Mouse (Mus musculus): ENCODE results near the gene Utp14b. TPM values are rescaled to one million over a fixed set of nuclear protein-coding genes. Genes with fewer than 3 reads are reported as not detected.

Gene Utp14b
- polyA plus RNA-seq, 1 experiment from 2014 or later = 5.8 TPM

GRCm38 (mm10) chr1:78642197-78642596, 15.6 kb upstream of the Utp14b start:
- Histone ChIP-seq H3K4me3 (ENCODE audit: low read depth, low read length) (no peak overlapping the region), H3K4me1 (replicated peaks; ENCODE audit: control insufficient read depth, insufficient read depth, low read length) (no peaks in the 10 kb centered on the region), H3K36me3 (ENCODE audit: control insufficient read depth, insufficient read depth, low read length) (no peaks in the 10 kb centered on the region), H3K9me3 (ENCODE audit: control insufficient read depth, low read length) (no peaks in the 10 kb centered on the region), H3K27ac (ENCODE audit: low read depth) (no peak overlapping the region), H3K27me3 (replicated peaks; ENCODE audit: control insufficient read depth, insufficient read depth, low read length) (no peaks in the 10 kb centered on the region), H3K4me2 (ENCODE audit: low read length) (no peak overlapping the region), H3K9ac (ENCODE audit: low read length) (no peak overlapping the region)
- DNase-seq (ENCODE audit: low spot score) (no peak), ATAC-seq (replicated peaks; ENCODE audit: low FRiP score, low TSS enrichment, low read depth) (no peak)
- WGBS = 62% methylated on average over 2 of the region's 2 CpGs

GRCm38 (mm10) chr1:78647317-78647885, 10.4 kb upstream of the Utp14b start:
- Histone ChIP-seq H3K9ac (ENCODE audit: low read length) (no peak overlapping the region), H3K27ac (ENCODE audit: low read depth) (no peak overlapping the region), H3K36me3 (ENCODE audit: control insufficient read depth, insufficient read depth, low read length) (no peaks in the 10 kb centered on the region), H3K4me2 (ENCODE audit: low read length) (no peak overlapping the region), H3K4me3 (ENCODE audit: low read depth, low read length) (no peak overlapping the region), H3K27me3 (replicated peaks; ENCODE audit: control insufficient read depth, insufficient read depth, low read length) (no peaks in the 10 kb centered on the region), H3K9me3 (ENCODE audit: control insufficient read depth, low read length) (no peaks in the 10 kb centered on the region), H3K4me1 (replicated peaks; ENCODE audit: control insufficient read depth, insufficient read depth, low read length) (no peaks in the 10 kb centered on the region)
- DNase-seq (ENCODE audit: low spot score) = peak; percentile 50
- 40% methylated on average over 8 of the region's 8 CpGs for WGBS
- ATAC-seq (replicated peaks; ENCODE audit: low FRiP score, low TSS enrichment, low read depth) = no peak; the same call in 1 of the 2 replicates

DNA sequence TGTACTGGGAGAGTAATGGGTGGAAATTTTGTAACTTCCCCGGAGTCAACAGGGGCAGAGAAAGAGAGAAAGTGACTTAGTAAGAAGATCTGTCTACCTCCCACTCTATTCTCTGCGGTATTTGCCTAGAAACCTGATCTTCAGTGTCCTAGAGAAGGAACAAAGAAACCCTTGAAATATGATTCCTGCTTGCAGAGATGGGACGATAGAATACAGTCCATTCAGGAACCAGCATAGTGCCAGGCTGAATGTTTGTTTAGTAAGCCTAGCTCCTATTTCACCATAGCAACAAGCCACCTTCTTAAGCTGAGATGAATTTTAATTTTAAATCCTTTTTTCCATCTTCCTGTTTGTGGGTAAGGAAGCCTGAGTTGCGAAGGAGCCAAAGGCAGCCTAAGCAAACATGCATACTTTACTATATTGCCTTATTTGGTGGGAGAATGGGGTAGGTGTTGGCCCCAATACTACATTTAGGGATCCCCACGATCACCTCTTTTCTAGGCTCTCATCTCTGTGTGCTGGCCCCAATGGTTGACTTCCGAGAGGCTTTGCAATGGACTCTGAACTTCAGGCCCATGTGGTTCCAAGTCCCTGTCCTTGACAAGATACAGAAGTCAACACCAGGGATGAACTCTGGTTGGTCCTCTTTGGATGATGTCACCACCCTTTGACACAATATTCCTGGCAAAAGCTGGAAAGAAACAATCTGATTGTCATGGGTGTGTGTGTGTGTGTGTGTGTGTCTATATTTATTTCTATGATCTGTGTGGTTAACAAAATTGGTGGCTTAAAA, 8.4 kb upstream of the Utp14b start:
- no peak overlapping the region for H3K4me2 ChIP-seq (ENCODE audit: low read length)
- DNase-seq (ENCODE audit: low spot score) = peak; percentile 49
- no peak overlapping the region for H3K9ac ChIP-seq (ENCODE audit: low read length)
- no peak overlapping the region for H3K27ac ChIP-seq (ENCODE audit: low read depth)
- no peak for ATAC-seq (replicated peaks; ENCODE audit: low FRiP score, low TSS enrichment, low read depth)
- H3K4me1 ChIP-seq (replicated peaks; ENCODE audit: control insufficient read depth, insufficient read depth, low read length) = no peaks in the 10 kb centered on the region
- WGBS = 55% methylated on average over 6 of the region's 6 CpGs
- H3K36me3 ChIP-seq (ENCODE audit: control insufficient read depth, insufficient read depth, low read length) = no peaks in the 10 kb centered on the region
- no peaks in the 10 kb centered on the region for H3K27me3 ChIP-seq (replicated peaks; ENCODE audit: control insufficient read depth, insufficient read depth, low read length)
- no peak overlapping the region for H3K4me3 ChIP-seq (ENCODE audit: low read depth, low read length)
- no peaks in the 10 kb centered on the region for H3K9me3 ChIP-seq (ENCODE audit: control insufficient read depth, low read length)

- no peaks in the 10 kb centered on the region for H3K9me3 ChIP-seq (ENCODE audit: control insufficient read depth, low read length)
- DNase-seq (ENCODE audit: low spot score) (peak; percentile 67), ATAC-seq (replicated peaks; ENCODE audit: low FRiP score, low TSS enrichment, low read depth) (no peak)
- H3K27me3 ChIP-seq (replicated peaks; ENCODE audit: control insufficient read depth, insufficient read depth, low read length) = no peaks in the 10 kb centered on the region
- 14% methylated on average over 2 of the region's 2 CpGs for WGBS
- H3K4me1 ChIP-seq (replicated peaks; ENCODE audit: control insufficient read depth, insufficient read depth, low read length) = peaks cover 30% of the 10 kb centered on the region
- no peak overlapping the region for H3K4me2 ChIP-seq (ENCODE audit: low read length)
- H3K36me3 ChIP-seq (ENCODE audit: control insufficient read depth, insufficient read depth, low read length) = no peaks in the 10 kb centered on the region
- H3K27ac ChIP-seq (ENCODE audit: low read depth) = peak overlapping the region; percentile 54
- no peak overlapping the region for H3K4me3 ChIP-seq (ENCODE audit: low read depth, low read length)
- H3K9ac ChIP-seq (ENCODE audit: low read length) = no peak overlapping the region
Measured at GRCm38 (mm10) chr1:78656472-78656871, 1.4 kb upstream of the Utp14b start.

DNA sequence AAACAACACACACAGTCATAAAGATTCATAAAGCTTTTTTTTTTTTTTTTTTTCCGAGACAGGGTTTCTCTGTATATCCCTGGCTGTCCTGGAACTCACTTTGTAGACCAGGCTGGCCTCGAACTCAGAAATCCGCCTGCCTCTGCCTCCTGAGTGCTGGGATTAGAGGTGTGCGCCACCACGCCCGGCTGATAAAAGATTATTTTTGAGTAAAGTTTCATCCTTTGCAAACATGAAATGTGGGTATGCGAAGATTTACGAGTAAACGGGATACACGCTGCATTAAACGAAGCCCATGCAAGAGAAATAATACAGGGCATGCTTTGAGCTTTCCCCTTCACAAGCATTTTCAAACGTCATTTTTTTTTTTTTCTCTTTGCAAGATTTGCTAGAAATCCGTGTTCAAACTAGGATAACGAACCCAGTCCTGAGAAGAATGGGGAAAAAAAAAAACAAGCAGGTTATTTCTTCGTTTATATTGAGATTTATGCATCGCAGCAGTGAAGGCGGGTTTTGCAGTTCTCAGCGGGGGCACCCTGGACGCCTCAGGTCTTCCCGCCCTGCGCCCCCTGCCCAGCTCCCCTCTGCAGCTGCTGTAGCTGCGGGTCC, 713 bp upstream of the Utp14b start:
- Histone ChIP-seq H3K36me3 (ENCODE audit: control insufficient read depth, insufficient read depth, low read length) (no peaks in the 10 kb centered on the region), H3K9me3 (ENCODE audit: control insufficient read depth, low read length) (no peaks in the 10 kb centered on the region), H3K4me3 (ENCODE audit: low read depth, low read length) (peak overlapping the region; percentile 54), H3K4me2 (ENCODE audit: low read length) (peak overlapping the region; percentile 58), H3K4me1 (replicated peaks; ENCODE audit: control insufficient read depth, insufficient read depth, low read length) (peaks cover 32% of the 10 kb centered on the region), H3K9ac (ENCODE audit: low read length) (peak overlapping the region; percentile 18; the same call in 1 of the 2 replicates), H3K27ac (ENCODE audit: low read depth) (peak overlapping the region; percentile 88), H3K27me3 (replicated peaks; ENCODE audit: control insufficient read depth, insufficient read depth, low read length) (no peaks in the 10 kb centered on the region)
- no peak for DNase-seq (ENCODE audit: low spot score)
- 19% methylated on average over 20 of the region's 22 CpGs for WGBS
- no peak for ATAC-seq (replicated peaks; ENCODE audit: low FRiP score, low TSS enrichment, low read depth)

GRCm38 (mm10) chr1:78658441-78659269, 817 bp downstream of the Utp14b start:
- ATAC-seq (replicated peaks; ENCODE audit: low FRiP score, low TSS enrichment, low read depth) (no peak), DNase-seq (ENCODE audit: low spot score) (peak; percentile 61)
- no peaks in the 10 kb centered on the region for H3K27me3 ChIP-seq (replicated peaks; ENCODE audit: control insufficient read depth, insufficient read depth, low read length)
- H3K9me3 ChIP-seq (ENCODE audit: control insufficient read depth, low read length) = no peaks in the 10 kb centered on the region
- peak overlapping the region; percentile 54 for H3K4me3 ChIP-seq (ENCODE audit: low read depth, low read length)
- H3K4me2 ChIP-seq (ENCODE audit: low read length) = peak overlapping the region; percentile 58
- H3K36me3 ChIP-seq (ENCODE audit: control insufficient read depth, insufficient read depth, low read length) = no peaks in the 10 kb centered on the region
- 2% methylated on average over 20 of the region's 20 CpGs for WGBS
- peak overlapping the region; percentile 88 for H3K27ac ChIP-seq (ENCODE audit: low read depth)
- peaks cover 34% of the 10 kb centered on the region for H3K4me1 ChIP-seq (replicated peaks; ENCODE audit: control insufficient read depth, insufficient read depth, low read length)
- peak overlapping the region; percentile 94 for H3K9ac ChIP-seq (ENCODE audit: low read length)

- H3K4me3 ChIP-seq (ENCODE audit: low read depth, low read length) = peak overlapping the region; percentile 54
- no peaks in the 10 kb centered on the region for H3K27me3 ChIP-seq (replicated peaks; ENCODE audit: control insufficient read depth, insufficient read depth, low read length)
- H3K36me3 ChIP-seq (ENCODE audit: control insufficient read depth, insufficient read depth, low read length) = peaks cover 5% of the 10 kb centered on the region
- H3K4me2 ChIP-seq (ENCODE audit: low read length) = peak overlapping the region; percentile 58
- H3K9me3 ChIP-seq (ENCODE audit: control insufficient read depth, low read length) = no peaks in the 10 kb centered on the region
- H3K9ac ChIP-seq (ENCODE audit: low read length) = peak overlapping the region; percentile 94
- no peak overlapping the region for H3K27ac ChIP-seq (ENCODE audit: low read depth)
- DNase-seq (ENCODE audit: low spot score) (no peak), ATAC-seq (replicated peaks; ENCODE audit: low FRiP score, low TSS enrichment, low read depth) (no peak)
- H3K4me1 ChIP-seq (replicated peaks; ENCODE audit: control insufficient read depth, insufficient read depth, low read length) = peaks cover 37% of the 10 kb centered on the region
- 46% methylated on average over 4 of the region's 4 CpGs for WGBS
Measured at GRCm38 (mm10) chr1:78659270-78659823, 1.5 kb downstream of the Utp14b start.

DNA sequence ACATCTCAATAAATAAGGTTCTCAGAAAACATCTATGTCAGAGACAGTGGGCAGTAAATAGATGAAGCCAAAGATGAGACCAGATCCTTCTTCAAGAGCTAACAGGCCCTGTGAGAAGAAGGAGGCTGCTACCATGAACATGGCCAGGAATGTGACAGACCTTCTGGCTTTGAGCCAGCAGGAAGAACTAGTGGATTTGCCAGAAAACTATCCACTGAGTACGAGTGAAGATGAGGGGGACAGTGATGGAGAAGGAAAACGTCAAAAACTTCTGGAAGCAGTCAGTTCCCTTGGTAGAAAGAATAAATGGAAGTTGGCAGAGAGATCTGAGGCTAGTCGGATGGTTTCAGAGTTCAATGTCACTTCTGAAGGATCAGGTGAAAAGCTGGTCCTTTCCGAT, 6.5 kb downstream of the Utp14b start:
- ATAC-seq (replicated peaks; ENCODE audit: low FRiP score, low TSS enrichment, low read depth) (no peak), DNase-seq (ENCODE audit: low spot score) (no peak)
- no peaks in the 10 kb centered on the region for H3K9me3 ChIP-seq (ENCODE audit: control insufficient read depth, low read length)
- 71% methylated on average over 4 of the region's 4 CpGs for WGBS
- peaks cover 27% of the 10 kb centered on the region for H3K4me1 ChIP-seq (replicated peaks; ENCODE audit: control insufficient read depth, insufficient read depth, low read length)
- no peak overlapping the region for H3K27ac ChIP-seq (ENCODE audit: low read depth)
- H3K4me2 ChIP-seq (ENCODE audit: low read length) = no peak overlapping the region
- no peak overlapping the region for H3K9ac ChIP-seq (ENCODE audit: low read length)
- H3K36me3 ChIP-seq (ENCODE audit: control insufficient read depth, insufficient read depth, low read length) = peaks cover 44% of the 10 kb centered on the region
- no peaks in the 10 kb centered on the region for H3K27me3 ChIP-seq (replicated peaks; ENCODE audit: control insufficient read depth, insufficient read depth, low read length)
- H3K4me3 ChIP-seq (ENCODE audit: low read depth, low read length) = no peak overlapping the region
